Mouse (Mus musculus) thymus, postnatal 14 days (tissue): ENCODE results near the gene Rabgap1l.
A peak's percentile ranks its signal among the peaks of the same experiment; 100 is the strongest.
"Not testable (repeated sequence)": the region's sequence is repeated elsewhere in the genome, so short reads cannot be mapped to it uniquely, and the experiment has no call there.

Experiments used
- DNase-seq: peaks from one replicate; pipeline ENCODE4 v3.0.0; 2021

Rabgap1l gene

GRCm38 (mm10) chr1:160306336-160306735 is 486.7 kb downstream of the Rabgap1l start:
- peak; percentile 70 for DNase-seq

GRCm38 (mm10) chr1:160305826-160306225 is 487.2 kb downstream of the Rabgap1l start:
- no peak for DNase-seq

- peak; percentile 37 for DNase-seq
Observed at GRCm38 (mm10) chr1:160304969-160305498, 488.0 kb downstream of the Rabgap1l start.

- DNase-seq: no peak
Observed at GRCm38 (mm10) chr1:160302268-160302667, 490.7 kb downstream of the Rabgap1l start.

- no peak for DNase-seq
Observed at GRCm38 (mm10) chr1:160301156-160301555, 491.9 kb downstream of the Rabgap1l start.

- DNase-seq: no peak
Observed at GRCm38 (mm10) chr1:160300704-160301103, 492.3 kb downstream of the Rabgap1l start.

- DNase-seq: no peak
Observed at GRCm38 (mm10) chr1:160299979-160300378, 493.0 kb downstream of the Rabgap1l start.

GRCm38 (mm10) chr1:160298893-160299292 is 494.1 kb downstream of the Rabgap1l start:
- no peak for DNase-seq

- no peak for DNase-seq
Observed at GRCm38 (mm10) chr1:160297701-160298100, 495.3 kb downstream of the Rabgap1l start.

GRCm38 (mm10) chr1:160295323-160295722 is 497.7 kb downstream of the Rabgap1l start:
- DNase-seq: no peak

- no peak for DNase-seq
Observed at GRCm38 (mm10) chr1:160293488-160293887, 499.5 kb downstream of the Rabgap1l start.

GRCm38 (mm10) chr1:160292058-160292457 is 501.0 kb downstream of the Rabgap1l start:
- DNase-seq: no peak

- peak; percentile 30 for DNase-seq
Observed at GRCm38 (mm10) chr1:160290242-160290641, 502.8 kb downstream of the Rabgap1l start.

GRCm38 (mm10) chr1:160287058-160287645 is 505.9 kb downstream of the Rabgap1l start:
- no peak for DNase-seq

- DNase-seq: no peak
Observed at GRCm38 (mm10) chr1:160286400-160287057, 506.5 kb downstream of the Rabgap1l start.

GRCm38 (mm10) chr1:160284241-160284640 is 508.8 kb downstream of the Rabgap1l start:
- no peak for DNase-seq

- not testable (repeated sequence) for DNase-seq
Observed at GRCm38 (mm10) chr1:160282166-160282874, 510.7 kb downstream of the Rabgap1l start.

- no peak for DNase-seq
Observed at GRCm38 (mm10) chr1:160281337-160282084, 511.5 kb downstream of the Rabgap1l start.

- no peak for DNase-seq
Observed at GRCm38 (mm10) chr1:160280603-160281002, 512.4 kb downstream of the Rabgap1l start.

- no peak for DNase-seq
Observed at GRCm38 (mm10) chr1:160277940-160278682, 514.9 kb downstream of the Rabgap1l start.

- no peak for DNase-seq
Observed at GRCm38 (mm10) chr1:160275248-160275647, 517.8 kb downstream of the Rabgap1l start.

- DNase-seq: no peak
Observed at GRCm38 (mm10) chr1:160273133-160273743, 519.8 kb downstream of the Rabgap1l start.
